Mouse (Mus musculus) layer of hippocampus, adult 2 months (tissue): ENCODE measurements around the gene Crebrf. TPM values are rescaled to one million over a fixed set of nuclear protein-coding genes. Genes with fewer than 3 reads are reported as not detected.

Experiments
- DNase-seq, 2 experiments: peaks; one replicate each; pipeline ENCODE4 v3.0.0; 2022; ENCODE audit warnings: low spot score in 2 of 2
- H3K27ac ChIP-seq: fragments of 200-600 bp; 2 replicates; pipeline ENCODE4 v1.8.1; 2022
- H3K4me3 ChIP-seq: fragments of 200-600 bp; 2 replicates; pipeline ENCODE4 v1.8.1; 2022; ENCODE audit warnings: mild to moderate bottlenecking
- CTCF ChIP-seq: fragments of 200-600 bp; conservative IDR thresholded peaks from 2 replicates; pipeline ENCODE4 v1.8.1; 2022; ENCODE audit warnings: antibody characterized with exemption, mild to moderate bottlenecking, moderate library complexity
- total RNA-seq, 2 experiments: library from RNA; stranded (reverse); gene quantifications; 2 replicates each; pipeline ENCODE4 v1.2.3; 2021

The Crebrf gene
- total RNA-seq, 2 experiments from 2014 or later, result 127 to 134 TPM

DNA sequence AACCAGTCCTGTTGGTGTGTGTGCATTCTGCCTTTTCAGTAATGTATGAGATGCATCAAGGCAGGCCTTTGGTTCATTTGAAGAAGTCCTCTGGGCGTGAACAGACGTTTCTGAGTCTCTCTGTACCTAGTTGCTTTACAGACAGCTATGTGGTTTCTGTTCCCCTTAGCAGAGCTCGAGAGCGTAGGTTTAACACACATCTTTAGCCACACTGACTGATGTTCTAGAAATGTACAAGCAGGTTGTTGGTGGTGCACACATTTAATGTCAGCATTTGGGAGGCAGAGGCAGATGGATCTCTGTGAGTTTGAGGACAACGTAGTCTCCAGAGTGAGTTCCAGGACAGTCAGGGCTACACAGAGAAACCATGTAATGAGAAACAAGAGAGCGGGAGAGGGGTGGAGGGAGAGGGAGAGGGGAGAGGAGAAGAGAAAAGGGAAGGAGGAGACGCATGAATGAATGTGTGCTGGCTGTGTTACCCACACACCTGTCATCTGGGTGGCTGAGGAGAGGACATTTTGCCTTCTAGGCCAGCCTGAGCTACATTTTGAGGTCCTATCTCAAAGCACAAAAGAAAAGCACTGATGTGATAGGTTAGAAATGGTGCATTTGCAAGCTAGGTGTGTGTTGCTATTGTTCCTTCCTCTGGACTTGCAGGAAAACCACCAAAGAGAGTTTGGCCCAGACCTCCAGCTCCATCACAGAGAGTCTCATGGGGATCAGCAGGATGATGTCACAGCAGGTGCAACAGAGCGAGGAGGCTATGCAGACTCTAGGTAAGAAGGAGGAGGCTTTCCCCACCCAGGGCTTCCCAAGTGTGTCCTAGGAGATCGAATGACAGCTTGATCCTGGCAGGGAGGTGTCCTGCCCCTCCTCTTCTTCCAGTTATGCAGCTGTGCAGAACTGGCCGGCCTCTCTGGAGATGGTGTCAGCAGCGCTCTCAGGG, 75.1 kb downstream of the Crebrf start:
- H3K4me3 ChIP-seq, result no peak overlapping the region
- no peak for TF ChIP-seq CTCF
- DNase-seq, result no peak
- H3K27ac ChIP-seq, result peak overlapping the region; percentile 12; the same call in 1 of the 2 replicates

DNA sequence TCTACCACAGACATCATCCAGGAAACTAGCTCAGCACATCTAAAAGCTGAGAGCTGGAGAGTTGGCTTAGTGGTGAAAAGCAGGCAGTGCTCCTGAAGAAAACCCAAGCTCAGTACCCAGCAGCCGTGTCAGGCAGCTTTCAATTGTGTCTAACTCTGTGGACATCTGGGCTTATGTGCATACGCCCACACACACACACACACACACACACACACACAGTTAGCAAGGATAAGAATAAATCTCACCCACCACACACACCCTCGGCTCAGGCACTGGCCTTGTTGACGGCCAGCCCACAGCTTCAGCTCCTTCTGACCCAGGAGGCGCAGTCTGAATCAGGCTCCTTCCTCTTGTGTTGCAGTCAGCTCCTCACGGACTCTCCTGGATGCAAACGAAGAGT, 76.1 kb downstream of the Crebrf start:
- peak; percentile 5 to 25 for DNase-seq
- Histone ChIP-seq H3K4me3 (no peak overlapping the region), H3K27ac (peak overlapping the region; percentile 12; the same call in 1 of the 2 replicates)
- TF ChIP-seq CTCF, result peak; percentile 45

DNA sequence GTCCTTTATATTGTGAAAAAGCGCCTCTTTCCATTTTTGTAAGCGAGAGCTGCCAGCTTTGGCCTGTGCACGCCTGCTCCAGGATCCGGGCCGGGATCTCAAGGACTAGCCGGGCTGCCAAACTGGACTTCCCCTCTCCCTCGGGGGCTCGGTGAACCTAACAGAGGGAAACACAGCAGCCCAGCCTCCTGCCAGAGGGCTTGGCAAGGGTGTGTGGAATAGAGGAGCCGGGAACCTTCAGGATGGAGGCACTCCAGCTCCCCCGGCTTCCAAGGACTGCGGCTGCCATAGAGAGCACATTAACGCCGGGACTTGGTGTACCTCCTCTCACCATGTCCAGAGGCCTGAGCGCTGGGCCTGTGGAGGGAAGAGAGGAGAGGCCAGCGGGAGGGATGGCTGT, 76.6 kb downstream of the Crebrf start:
- TF ChIP-seq CTCF, result no peak
- no peak for DNase-seq
- Histone ChIP-seq H3K4me3 (no peak overlapping the region), H3K27ac (peak overlapping the region; percentile 12; the same call in 1 of the 2 replicates)

DNA sequence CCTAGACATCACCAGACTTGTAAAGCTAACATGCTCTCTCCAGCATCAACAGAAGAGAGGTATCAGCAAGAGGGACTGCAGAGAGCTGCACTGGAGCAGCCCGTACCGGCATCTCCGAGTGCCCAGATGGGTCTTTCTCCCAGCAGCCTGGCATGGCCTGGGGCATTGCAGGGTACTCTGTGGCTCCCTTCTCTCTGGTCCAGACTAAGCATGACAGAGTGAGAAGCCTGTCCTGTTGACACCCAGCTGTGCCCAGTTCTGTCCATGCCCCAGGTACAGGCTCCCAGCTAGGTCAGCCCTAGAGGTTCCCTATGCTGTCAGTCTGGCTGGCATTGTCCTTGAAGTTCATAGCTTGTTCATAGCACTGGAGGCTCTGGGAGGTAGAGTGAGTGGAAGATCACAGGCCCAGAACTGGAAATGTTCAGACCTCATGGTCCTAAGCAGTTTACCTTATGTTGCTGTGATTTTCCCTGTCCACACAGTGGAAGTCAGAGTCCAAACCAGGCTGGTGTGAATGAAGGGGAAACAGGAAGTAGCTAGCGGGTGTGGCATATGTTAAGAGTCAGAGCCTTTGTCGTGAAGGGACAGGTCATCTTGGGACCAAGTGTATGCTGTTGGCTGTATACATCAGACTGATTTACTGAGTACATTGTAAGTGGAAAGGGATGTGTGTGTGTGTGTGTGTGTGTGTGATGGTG, 77.8 kb downstream of the Crebrf start:
- no peak for TF ChIP-seq CTCF
- no peak for DNase-seq
- no peak overlapping the region for H3K27ac ChIP-seq
- no peak overlapping the region for H3K4me3 ChIP-seq

DNA sequence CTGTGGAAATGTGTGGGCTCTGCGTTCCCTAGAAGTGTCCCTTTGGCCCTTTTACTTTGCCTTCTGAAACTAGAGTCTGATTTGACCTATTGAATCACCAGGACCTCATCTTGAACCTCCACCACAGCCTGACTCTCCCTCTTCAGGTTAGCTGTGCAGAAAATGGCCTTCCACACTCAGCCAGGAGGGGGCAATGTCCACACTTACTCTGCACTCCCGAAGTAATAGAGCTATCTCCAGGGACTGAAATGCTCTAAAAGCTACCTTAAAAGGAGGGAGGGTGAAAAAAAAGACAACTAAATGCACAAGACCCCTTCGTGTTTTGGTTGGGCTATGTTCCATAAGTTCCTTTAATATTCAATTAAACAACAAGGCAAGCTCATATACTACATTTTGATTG, 79.3 kb downstream of the Crebrf start:
- no peak overlapping the region for H3K27ac ChIP-seq
- H3K4me3 ChIP-seq, result no peak overlapping the region
- peak in 1 of 2 experiments; percentile 56 for DNase-seq
- peak; percentile 84 for TF ChIP-seq CTCF

DNA sequence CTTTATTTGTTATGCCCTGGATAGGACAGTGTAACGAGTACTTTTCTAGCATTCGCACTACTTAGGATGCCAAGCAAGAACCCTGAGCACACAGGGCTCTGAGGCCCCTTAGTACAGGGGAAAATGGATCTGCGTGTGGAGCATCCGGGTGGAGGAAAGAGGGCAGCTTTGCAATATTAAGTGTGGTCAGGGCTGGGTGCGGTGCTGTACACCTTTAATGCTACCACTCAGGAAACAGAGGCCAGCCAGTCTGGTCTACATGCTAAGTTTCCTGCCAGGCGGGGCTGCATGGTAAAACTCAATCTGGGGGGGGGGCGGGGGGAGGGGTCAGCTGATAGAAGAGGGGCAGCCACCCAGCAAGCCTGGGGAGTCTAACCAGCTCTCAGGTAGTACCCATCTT, 79.9 kb downstream of the Crebrf start:
- TF ChIP-seq CTCF, result no peak
- H3K27ac ChIP-seq, result no peak overlapping the region
- DNase-seq, result no peak

DNA sequence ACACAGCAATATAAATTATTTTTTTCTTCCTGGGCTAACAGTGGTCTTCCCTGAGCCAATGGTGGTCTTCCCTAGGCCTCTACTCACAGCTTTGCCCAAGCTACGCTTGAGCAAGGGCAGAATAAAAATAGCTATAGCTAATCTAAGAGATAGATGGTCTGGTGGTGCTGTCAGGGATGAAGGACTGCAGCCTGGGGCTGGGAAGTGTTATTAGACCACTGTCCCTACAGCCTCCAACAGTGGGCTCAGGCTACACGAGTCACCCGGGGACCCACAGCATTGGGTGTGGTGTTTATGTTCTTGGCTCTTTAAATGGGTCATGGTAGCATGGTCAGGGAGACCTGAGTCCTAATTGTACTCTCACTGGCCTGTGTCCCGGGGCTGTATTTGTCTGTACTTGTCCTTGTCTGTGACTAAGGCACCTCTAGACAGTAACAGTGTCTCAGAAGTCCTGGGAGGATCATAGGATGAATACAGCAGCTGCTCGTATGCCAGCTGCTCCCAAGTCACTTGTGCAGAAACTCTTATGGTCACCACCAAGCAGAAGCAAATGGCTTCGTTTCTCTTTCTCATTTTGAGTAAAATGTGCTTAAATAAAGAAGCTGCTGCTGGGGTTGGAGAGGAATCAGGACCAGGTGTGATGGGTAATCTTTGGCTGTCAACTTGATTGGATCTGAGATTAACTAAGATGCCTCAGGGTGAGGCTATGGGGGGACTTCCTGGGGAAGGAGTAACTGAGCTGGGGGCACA, 82.1 kb downstream of the Crebrf start:
- Histone ChIP-seq H3K27ac (no peak overlapping the region), H3K4me3 (no peak overlapping the region)
- TF ChIP-seq CTCF, result no peak
- DNase-seq, result no peak

More for the DNA sequence above, 79.9 kb downstream of the Crebrf start:
- no peak overlapping the region for H3K4me3 ChIP-seq

DNA sequence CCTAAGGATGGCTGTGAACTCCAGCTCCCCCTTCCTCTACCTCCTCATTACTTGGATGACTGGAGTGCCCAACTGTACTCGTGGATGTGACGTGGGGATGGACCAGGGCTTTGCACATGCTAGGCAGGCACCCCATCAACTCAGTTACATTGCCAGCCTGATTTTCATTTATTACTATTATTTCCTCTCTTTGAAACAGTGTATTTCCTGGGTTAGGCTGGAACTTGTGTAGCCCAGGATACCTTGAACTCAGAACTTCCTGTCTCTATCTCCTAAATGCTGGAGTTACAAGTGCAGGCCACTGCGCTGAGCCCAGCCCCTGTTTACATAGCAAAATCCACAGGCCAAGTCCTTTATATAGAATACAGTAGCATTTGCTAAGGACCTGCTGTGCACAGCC, 87.4 kb downstream of the Crebrf start:
- no peak for DNase-seq
- Histone ChIP-seq H3K27ac (no peak overlapping the region), H3K4me3 (no peak overlapping the region)
- no peak for TF ChIP-seq CTCF

DNA sequence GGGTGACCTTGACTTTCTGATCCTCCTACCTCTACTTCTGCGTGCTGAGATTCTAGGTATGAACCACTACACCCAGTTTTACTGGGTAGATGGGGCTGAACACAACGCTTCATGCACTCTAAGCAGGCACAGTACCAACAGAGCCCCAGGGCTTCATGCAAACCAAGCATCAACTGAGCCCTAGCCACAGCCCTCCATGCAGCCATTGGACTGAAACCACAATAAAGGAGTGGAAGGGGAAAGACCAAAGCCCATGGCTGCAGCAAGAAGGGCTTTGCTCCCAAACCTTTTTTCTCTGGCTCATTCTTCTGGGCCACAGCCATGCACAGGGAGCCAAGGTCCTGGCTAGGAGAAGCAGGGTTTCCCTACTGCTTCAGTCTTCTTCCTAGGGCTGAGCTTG, 97.2 kb downstream of the Crebrf start:
- DNase-seq, result no peak
- no peak for TF ChIP-seq CTCF

DNA sequence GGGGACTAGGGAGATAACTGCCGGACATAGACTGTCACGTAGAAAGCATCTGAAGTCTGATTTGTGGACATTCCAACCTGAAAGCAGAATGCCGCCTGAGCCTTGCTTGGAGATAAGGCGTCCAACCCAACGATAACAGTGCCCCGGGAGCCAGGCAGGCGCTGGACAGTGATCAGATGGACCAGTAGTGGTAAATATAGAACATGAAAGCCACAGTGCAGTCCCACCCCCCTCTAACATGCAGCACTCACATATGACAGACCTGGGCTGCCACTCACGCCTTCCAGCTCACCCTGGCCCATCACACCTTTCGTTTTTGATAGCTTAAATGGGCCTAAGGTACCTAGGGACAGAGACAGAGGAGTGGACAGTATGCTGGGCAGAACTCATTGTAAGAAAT, 98.0 kb downstream of the Crebrf start:
- no peak for DNase-seq
- no peak overlapping the region for H3K27ac ChIP-seq
- TF ChIP-seq CTCF, result no peak
- no peak overlapping the region for H3K4me3 ChIP-seq

More for the DNA sequence above, 97.2 kb downstream of the Crebrf start:
- H3K27ac ChIP-seq, result no peak overlapping the region
- H3K4me3 ChIP-seq, result no peak overlapping the region

DNA sequence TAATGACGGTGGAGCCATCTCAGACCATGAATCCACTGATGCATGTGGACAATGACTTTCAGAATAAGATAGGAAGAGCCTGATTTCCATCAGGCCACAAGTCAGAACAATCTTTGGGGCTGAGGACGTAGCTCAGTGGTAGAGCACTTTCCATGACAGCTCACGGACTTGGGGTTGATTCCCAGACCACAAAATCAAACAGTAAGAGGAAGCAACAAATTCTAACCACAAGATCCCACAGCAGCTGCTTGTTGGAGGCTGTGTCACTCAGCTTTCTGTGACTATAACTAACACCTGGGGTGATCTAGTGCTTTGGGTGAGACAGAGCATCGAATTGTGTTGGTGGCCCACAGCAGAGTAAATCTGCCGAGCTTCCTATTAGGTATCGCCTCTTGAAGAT, 101.4 kb downstream of the Crebrf start:
- TF ChIP-seq CTCF, result no peak
- no peak for DNase-seq
- no peak overlapping the region for H3K4me3 ChIP-seq
- H3K27ac ChIP-seq, result no peak overlapping the region

DNA sequence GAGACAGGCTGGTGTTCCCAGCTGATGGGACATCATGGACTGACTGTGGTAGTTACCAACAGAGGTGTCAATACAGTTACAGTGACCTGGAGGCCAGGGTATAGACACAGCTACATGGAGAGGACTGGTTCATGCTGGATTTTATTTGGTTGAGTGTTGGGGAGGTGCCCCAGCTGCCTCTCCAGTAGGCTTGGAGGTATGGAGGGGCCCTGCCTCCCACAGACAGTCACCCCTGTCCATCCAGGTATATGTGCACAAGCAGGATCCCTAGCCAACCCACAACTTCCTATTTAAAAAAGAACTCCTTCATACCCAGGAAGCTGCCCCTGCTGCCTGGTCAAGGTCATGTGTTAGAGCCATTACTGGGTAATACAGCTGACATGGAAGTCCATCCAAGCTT, 102.3 kb downstream of the Crebrf start:
- no peak overlapping the region for H3K4me3 ChIP-seq
- no peak overlapping the region for H3K27ac ChIP-seq
- no peak for TF ChIP-seq CTCF
- no peak for DNase-seq

DNA sequence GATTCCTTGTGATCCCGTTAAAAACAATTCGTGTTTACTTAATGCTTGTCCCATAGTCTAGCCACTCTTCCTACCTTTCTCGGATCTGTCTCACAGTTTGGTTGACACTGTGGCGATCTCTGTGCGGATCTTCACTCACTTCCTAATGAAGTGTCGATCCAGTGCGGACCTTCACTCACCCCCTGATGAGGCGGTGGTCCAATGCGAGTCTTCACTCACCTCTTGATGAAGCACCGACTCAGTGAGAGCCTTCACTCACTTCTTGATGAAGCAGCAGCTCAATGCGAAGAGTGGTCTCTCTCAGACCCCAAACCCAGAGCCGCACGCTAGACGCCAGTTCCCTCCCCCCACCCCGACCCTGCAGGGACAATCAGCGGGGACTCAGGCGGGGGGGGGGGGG, 110.7 kb downstream of the Crebrf start:
- Histone ChIP-seq H3K4me3 (no peak overlapping the region), H3K27ac (no peak overlapping the region)
- TF ChIP-seq CTCF, result no peak
- DNase-seq, result no peak

Other genes with a start within 250 kb of the Crebrf start
- 100 to 1,000 TPM; 121 to 124 TPM for gene Ergic1, start 154.2 kb upstream of the Crebrf start, total RNA-seq
- gene Dusp1, start 153.5 kb upstream of the Crebrf start, total RNA-seq, result 10 to 100 TPM; 14.9 to 20.9 TPM
- 10 to 100 TPM; 47.0 to 56.7 TPM for gene Atp6v0e, start 52.4 kb upstream of the Crebrf start, total RNA-seq
- 10 to 100 TPM; 31.5 to 35.7 TPM for gene Bnip1, start 65.4 kb downstream of the Crebrf start, total RNA-seq
- gene Nkx2-5, start 129.4 kb downstream of the Crebrf start, total RNA-seq, result not detected
- 1 to 10 TPM; 2.8 to 3.3 TPM for gene Kifc5b, start 201.4 kb downstream of the Crebrf start, total RNA-seq
- 10 to 100 TPM; 31.4 to 33.9 TPM for gene Phf1, start 217.4 kb downstream of the Crebrf start, total RNA-seq
- 10 to 100 TPM; 91.3 to 95.8 TPM for gene Cuta, start 223.9 kb downstream of the Crebrf start, total RNA-seq
- 100 to 1,000 TPM; 463 to 497 TPM for gene Syngap1, start 225.6 kb downstream of the Crebrf start, total RNA-seq